Mouse (Mus musculus) hindbrain, embryonic 11.5 days (tissue): ENCODE results near the gene Naa30. TPM values are rescaled to one million over a fixed set of nuclear protein-coding genes. Genes with fewer than 3 reads are reported as not detected.
A peak's percentile ranks its signal among the peaks of the same experiment; 100 is the strongest.

ENCODE experiments used
- ATAC-seq: fragments of 200-750 bp; cut with Nextera tagmentation; 2 replicates; pipeline ENCODE4 v1.8.0; 2017; ENCODE audit warnings: mild to moderate bottlenecking, moderate TSS enrichment, moderate library complexity; ENCODE audit not compliant: low FRiP score
- DNase-seq: peaks from one replicate; pipeline ENCODE4 v3.0.0-alpha.2; 2015; ENCODE audit warnings: low spot score
- H3K27ac ChIP-seq: fragments of 300-500 bp; sonication (generic); 2 replicates; pipeline ENCODE4 v1.5.1; 2014; ENCODE audit warnings: mild to moderate bottlenecking, low read depth, low read length
- H3K27me3 ChIP-seq: fragments of 300-500 bp; sonication (generic); 2 replicates; pipeline ENCODE4 v1.6.1; 2014; ENCODE audit warnings: mild to moderate bottlenecking, low read length, moderate library complexity, mixed read lengths; ENCODE audit not compliant: control insufficient read depth, insufficient read depth
- H3K36me3 ChIP-seq: fragments of 300-500 bp; sonication (generic); 2 replicates; pipeline ENCODE4 v1.6.1; 2014; ENCODE audit warnings: mild to moderate bottlenecking, low read length, moderate library complexity, mixed read lengths; ENCODE audit not compliant: control insufficient read depth, insufficient read depth
- H3K4me1 ChIP-seq: fragments of 300-500 bp; sonication (generic); replicated peaks from 2 replicates; pipeline ENCODE4 v1.6.1; 2014; ENCODE audit warnings: low read length, mixed read lengths; ENCODE audit not compliant: control insufficient read depth, insufficient read depth
- H3K4me2 ChIP-seq: fragments of 300-500 bp; sonication (generic); replicated peaks from 2 replicates; pipeline ENCODE4 v1.6.1; 2014; ENCODE audit warnings: mild to moderate bottlenecking, low read depth, low read length
- H3K4me3 ChIP-seq: fragments of 300-500 bp; sonication (generic); 2 replicates; pipeline ENCODE4 v1.5.1; 2014; ENCODE audit warnings: low read depth, low read length
- H3K9ac ChIP-seq: fragments of 300-500 bp; sonication (generic); 2 replicates; pipeline ENCODE4 v1.6.1; 2014; ENCODE audit warnings: low read depth, low read length
- H3K9me3 ChIP-seq: fragments of 300-500 bp; sonication (generic); 2 replicates; pipeline ENCODE4 v1.6.1; 2016; ENCODE audit warnings: low read length; ENCODE audit not compliant: control insufficient read depth
- WGBS: fragments of 180-500 bp; shearing (Covaris S2); extraction: QIAGEN DNeasy Blood & Tissue Kit; methylation state at CpG from one replicate; pipeline ENCODE4 v1.1.7; 2014; 5-methylcytosine and 5-hydroxymethylcytosine counted together
- polyA plus RNA-seq: library from polyadenylated mRNA; unstranded; fragments of >200 nt; fragmentation: Nextera tagmentation; extraction: Ambion mirVana; gene quantifications from 2 replicates; pipeline ENCODE4 v1.2.1, GENCODE M21; 2014

The Naa30 gene
- polyA plus RNA-seq, 1 experiment from 2014 or later, result 18.9 TPM

DNA sequence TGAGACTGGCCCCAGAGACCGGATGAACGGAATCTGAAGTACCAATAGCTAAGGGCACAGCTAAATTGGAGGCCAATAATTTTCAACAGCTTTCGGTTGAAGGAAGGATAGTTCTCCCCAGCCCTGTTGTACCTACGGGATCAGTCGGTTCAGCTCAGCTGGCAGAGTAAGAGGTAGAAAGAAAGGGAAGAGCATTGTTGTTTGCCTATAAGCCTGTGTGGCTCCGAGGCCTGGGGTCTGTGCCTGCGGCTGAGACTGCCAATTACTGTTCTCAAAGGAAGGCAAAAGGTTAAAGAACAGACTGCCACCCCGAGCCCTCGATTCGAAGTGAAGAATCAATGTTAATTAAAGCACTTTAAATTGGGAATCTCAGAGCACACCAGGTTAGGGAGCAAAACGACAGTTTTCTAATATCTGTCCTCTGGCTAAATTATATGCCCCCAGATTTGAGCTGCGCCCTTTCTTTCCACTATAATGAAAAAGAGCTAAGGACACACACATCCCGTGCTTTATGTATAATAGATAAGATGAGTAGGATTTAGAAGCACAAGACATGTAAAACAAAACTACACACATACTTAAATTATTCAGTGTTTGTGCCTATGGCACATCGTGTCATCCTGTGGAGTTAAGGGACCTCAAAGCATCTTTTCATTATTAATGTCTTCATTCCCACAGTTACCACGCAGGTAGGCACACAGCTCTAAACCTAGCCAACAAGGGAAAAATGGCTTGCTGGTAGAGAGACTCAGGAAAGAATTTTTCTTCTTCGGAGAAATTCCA is 13.7 kb upstream of the Naa30 start:
- WGBS, result 77% methylated on average over 16 of the region's 16 CpGs
- H3K27me3 ChIP-seq, result no peaks in the 10 kb centered on the region
- no peak overlapping the region for H3K9ac ChIP-seq
- H3K9me3 ChIP-seq, result no peaks in the 10 kb centered on the region
- H3K4me3 ChIP-seq, result no peak overlapping the region
- no peak overlapping the region for H3K27ac ChIP-seq
- ATAC-seq, result no peak
- no peak for DNase-seq
- H3K4me1 ChIP-seq, result no peaks in the 10 kb centered on the region
- no peak overlapping the region for H3K4me2 ChIP-seq
- no peaks in the 10 kb centered on the region for H3K36me3 ChIP-seq

DNA sequence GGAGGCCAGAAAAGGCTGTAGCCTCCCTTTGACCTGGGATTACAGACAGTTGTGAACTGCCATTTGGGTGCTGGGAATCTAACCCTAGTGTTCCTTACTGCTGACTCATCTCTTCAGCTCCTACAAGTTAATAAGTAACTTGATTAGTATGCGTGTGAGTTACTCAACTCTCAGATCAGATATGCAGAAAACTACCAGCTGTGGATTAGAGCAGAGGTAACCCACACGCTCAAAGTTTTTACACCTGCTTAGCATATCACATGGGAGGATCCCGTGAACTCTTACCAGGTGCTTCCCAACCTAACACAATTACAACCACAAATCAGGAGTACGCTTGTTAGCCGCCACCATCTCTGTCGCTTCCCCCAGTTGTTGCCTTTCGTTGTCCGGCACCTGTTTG is 740 bp upstream of the Naa30 start:
- peak overlapping the region; percentile 96 for H3K4me3 ChIP-seq
- H3K27ac ChIP-seq, result no peak overlapping the region
- H3K9ac ChIP-seq, result peak overlapping the region; percentile 94
- DNase-seq (no peak), ATAC-seq (peak; percentile 20; the same call in 1 of the 2 replicates)
- 30% methylated on average over 8 of the region's 8 CpGs for WGBS
- H3K4me1 ChIP-seq, result peaks cover 9% of the 10 kb centered on the region
- H3K9me3 ChIP-seq, result no peaks in the 10 kb centered on the region
- peak overlapping the region; percentile 58 for H3K4me2 ChIP-seq
- no peaks in the 10 kb centered on the region for H3K36me3 ChIP-seq
- no peaks in the 10 kb centered on the region for H3K27me3 ChIP-seq

DNA sequence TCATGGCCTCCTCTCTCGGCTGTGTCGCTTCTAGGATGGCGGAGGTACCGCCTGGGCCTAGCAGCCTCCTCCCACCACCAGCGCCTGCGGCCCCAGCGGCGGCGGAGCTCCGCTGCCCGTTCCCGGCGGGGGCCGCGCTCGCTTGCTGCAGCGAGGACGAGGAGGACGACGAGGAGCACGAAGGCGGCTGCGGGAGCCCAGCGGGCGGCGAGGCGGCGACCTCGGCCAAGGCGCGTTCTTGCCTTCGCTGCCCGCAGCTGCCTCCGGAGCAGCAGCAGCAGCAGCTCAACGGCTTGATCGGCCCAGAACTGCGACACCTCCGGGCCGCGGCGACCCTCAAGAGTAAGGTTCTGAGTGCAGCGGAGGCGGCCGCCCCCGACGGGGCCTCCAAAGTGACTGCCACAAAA is 559 bp downstream of the Naa30 start:
- H3K36me3 ChIP-seq, result no peaks in the 10 kb centered on the region
- H3K27ac ChIP-seq, result peak overlapping the region; percentile 84
- no peaks in the 10 kb centered on the region for H3K27me3 ChIP-seq
- H3K4me3 ChIP-seq, result peak overlapping the region; percentile 96
- under 1% methylated on average over 31 of the region's 46 CpGs for WGBS
- H3K9me3 ChIP-seq, result no peaks in the 10 kb centered on the region
- DNase-seq (peak; percentile 74), ATAC-seq (peak; percentile 85)
- H3K9ac ChIP-seq, result peak overlapping the region; percentile 94
- H3K4me2 ChIP-seq, result peak overlapping the region; percentile 86
- peaks cover 9% of the 10 kb centered on the region for H3K4me1 ChIP-seq

DNA sequence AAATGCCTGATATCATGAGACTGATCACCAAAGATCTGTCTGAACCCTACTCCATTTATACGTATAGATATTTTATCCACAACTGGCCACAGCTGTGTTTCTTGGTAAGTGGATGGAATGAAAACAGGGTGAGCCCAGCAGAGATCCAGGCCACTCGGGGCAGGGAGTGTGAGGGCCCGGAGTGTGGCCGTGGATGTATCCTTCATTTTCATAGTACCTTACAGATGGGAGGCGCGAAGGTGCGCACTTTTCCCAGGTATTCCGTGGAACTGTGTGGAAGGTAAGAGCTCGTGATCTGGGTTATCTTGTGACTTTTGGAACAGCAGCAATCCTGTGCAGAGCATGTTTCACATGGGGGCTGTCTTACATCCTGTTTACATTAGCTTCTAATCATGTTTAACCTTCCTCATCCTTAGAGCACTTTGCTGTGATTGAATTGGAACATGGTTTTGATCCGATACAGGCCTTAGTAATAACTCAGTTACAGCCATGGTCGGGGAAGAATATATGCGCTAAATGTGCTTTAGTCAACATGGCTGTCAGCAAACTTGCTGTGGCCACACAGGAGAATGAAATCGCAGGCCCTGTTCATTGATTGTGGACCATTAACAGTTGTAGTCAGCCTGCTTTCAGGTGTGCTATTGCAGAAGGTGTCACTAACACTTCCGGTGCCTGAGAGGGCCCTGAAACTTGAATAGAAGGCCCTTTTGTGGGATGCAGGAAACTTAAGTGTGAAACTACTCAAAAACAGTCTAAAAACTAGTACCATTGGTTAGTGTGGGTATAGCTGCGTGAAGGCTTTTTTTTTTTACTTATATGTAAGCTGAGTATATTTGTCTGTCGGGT is 1.5 kb downstream of the Naa30 start:
- H3K9me3 ChIP-seq, result no peaks in the 10 kb centered on the region
- peak overlapping the region; percentile 94 for H3K9ac ChIP-seq
- ATAC-seq (no peak), DNase-seq (peak; percentile 10)
- peak overlapping the region; percentile 86 for H3K4me2 ChIP-seq
- WGBS, result 61% methylated on average over 16 of the region's 16 CpGs
- peak overlapping the region; percentile 96 for H3K4me3 ChIP-seq
- H3K27ac ChIP-seq, result peak overlapping the region; percentile 84; the same call in 1 of the 2 replicates
- H3K4me1 ChIP-seq, result peaks cover 9% of the 10 kb centered on the region
- H3K27me3 ChIP-seq, result no peaks in the 10 kb centered on the region
- H3K36me3 ChIP-seq, result no peaks in the 10 kb centered on the region

DNA sequence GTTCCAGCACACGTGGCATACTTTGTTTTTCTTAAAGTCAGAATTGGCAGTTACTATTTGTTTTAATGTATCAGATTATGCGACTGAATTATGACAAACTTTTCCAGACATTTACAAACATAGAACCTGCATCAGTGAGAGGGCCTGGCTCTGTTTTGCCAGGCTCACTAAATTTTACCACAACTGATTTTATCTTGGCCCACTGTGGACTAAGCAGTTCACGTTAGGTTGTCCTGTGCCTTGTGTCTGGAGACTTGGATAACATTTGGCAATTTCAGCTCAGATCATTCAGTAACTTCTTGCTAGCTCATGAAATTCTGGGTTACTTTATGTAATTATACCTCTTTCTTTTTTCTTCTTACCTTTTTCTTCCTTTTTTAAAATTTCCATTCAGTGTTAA is 7.7 kb downstream of the Naa30 start:
- WGBS, result 93% methylated on average over 3 of the region's 3 CpGs
- ATAC-seq (no peak), DNase-seq (no peak)
- no peaks in the 10 kb centered on the region for H3K9me3 ChIP-seq
- no peaks in the 10 kb centered on the region for H3K27me3 ChIP-seq
- no peak overlapping the region for H3K4me3 ChIP-seq
- H3K9ac ChIP-seq, result no peak overlapping the region
- no peak overlapping the region for H3K4me2 ChIP-seq
- no peak overlapping the region for H3K27ac ChIP-seq
- 0 out of 2 replicates have a peak, but pooled peaks cover 3% of the 10 kb centered on the region for H3K36me3 ChIP-seq
- H3K4me1 ChIP-seq, result no peaks in the 10 kb centered on the region

DNA sequence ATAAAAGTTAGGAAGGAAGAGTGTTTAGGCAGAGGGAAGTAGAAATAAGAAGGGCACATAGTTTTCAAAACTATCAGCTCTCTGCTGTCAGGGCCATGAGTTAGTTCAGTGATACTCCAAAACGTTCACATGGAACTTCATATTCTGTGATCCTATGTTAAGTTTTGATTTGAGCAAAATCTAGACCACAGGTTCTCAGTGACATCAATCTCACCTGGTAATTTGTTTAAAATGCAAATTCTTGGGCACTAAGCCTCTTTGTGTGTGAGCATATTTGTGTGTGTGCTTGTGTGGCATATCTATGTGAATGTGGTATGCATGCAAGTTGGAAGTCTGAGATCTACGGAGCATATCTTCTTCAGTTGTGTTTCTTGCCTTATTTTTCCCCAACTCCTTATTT is 14.2 kb downstream of the Naa30 start:
- H3K27ac ChIP-seq, result no peak overlapping the region
- DNase-seq (no peak), ATAC-seq (no peak)
- no peaks in the 10 kb centered on the region for H3K9me3 ChIP-seq
- no peaks in the 10 kb centered on the region for H3K27me3 ChIP-seq
- H3K4me3 ChIP-seq, result no peak overlapping the region
- H3K4me2 ChIP-seq, result no peak overlapping the region
- H3K9ac ChIP-seq, result no peak overlapping the region
- H3K36me3 ChIP-seq, result 0 out of 2 replicates have a peak, but pooled peaks cover 3% of the 10 kb centered on the region
- H3K4me1 ChIP-seq, result no peaks in the 10 kb centered on the region
- WGBS, result 93% methylated on average over 2 of the region's 2 CpGs

DNA sequence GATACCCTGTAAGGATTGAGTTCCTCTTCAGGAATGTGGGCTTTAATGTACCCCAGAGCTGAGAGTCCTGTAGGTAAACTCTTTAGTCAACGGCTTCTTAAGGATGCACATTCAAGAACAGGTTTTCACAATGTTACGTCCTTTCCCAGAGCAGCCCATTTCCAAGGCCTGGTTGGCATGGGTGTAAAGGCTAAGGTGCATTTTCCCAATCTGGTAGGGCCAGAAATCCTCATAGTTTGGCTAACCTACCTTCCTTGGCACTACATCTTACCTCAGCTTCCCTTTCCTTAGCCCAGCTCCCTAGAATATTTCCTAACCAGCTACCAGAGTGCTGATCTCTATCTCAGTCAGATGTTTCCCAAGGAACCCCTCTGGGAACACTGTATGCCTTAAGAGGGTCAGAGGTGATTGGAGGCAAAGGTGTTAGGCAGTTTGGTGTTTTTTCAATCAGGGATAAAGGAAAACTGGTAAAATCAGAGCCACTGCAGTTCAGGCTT is 25.1 kb downstream of the Naa30 start:
- no peaks in the 10 kb centered on the region for H3K4me1 ChIP-seq
- 93% methylated on average over 2 of the region's 2 CpGs for WGBS
- no peak overlapping the region for H3K4me3 ChIP-seq
- no peaks in the 10 kb centered on the region for H3K36me3 ChIP-seq
- H3K4me2 ChIP-seq, result no peak overlapping the region
- no peak overlapping the region for H3K9ac ChIP-seq
- no peaks in the 10 kb centered on the region for H3K27me3 ChIP-seq
- no peak overlapping the region for H3K27ac ChIP-seq
- no peak for ATAC-seq
- no peak for DNase-seq
- no peaks in the 10 kb centered on the region for H3K9me3 ChIP-seq

DNA sequence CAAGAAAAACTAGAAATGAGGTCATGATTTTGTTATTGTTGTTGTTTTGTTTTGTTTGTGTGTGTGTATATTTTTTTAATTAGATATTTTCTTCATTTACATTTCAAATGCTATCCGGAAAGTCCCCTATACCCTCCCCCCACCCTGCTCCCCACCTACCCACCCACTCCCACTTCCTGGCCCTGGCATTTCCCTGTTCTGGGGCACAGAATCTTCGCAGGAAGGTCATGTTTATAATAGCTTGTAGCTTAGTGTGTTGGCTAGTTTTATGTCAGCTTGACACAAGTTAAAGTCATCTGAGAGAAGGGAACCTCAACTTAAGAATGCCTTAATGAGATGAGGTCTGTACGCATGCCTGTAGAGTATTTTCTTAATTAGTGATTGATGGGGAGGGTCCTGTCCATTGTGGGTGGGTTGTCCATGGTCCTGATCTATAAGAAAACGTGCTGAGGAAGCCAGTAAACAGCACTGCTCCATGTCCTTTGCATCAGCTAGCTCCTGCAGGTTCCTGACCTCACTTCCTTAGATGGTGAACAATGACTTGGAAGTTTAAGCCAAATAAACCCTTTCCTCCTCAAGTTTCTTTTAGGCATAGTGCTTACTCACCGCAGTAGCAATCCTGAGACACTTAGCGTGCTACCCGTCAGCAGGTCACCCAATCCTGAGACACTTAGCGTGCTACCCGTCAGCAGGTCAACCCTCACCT is 29.2 kb downstream of the Naa30 start:
- H3K27ac ChIP-seq, result no peak overlapping the region
- WGBS, result 80% methylated on average over 9 of the region's 9 CpGs
- H3K9ac ChIP-seq, result no peak overlapping the region
- H3K4me3 ChIP-seq, result no peak overlapping the region
- no peak overlapping the region for H3K4me2 ChIP-seq
- no peaks in the 10 kb centered on the region for H3K4me1 ChIP-seq
- H3K9me3 ChIP-seq, result no peaks in the 10 kb centered on the region
- H3K36me3 ChIP-seq, result no peaks in the 10 kb centered on the region
- DNase-seq (no peak), ATAC-seq (no peak)
- H3K27me3 ChIP-seq, result no peaks in the 10 kb centered on the region
